Mouse (Mus musculus) cerebellum, postnatal 36 days (tissue): ENCODE measurements around the gene Pitpnm1.

Experiments used
- DNase-seq, 2 experiments: peaks; one replicate each; pipeline ENCODE4 v3.0.0; 2021 to 2022; ENCODE audit warnings: mixed read lengths in 2 of 2

Gene Pitpnm1

GRCm38 (mm10) chr19:4156073-4156579, 56.3 kb downstream of the Pitpnm1 start:
- DNase-seq, result no peak

- DNase-seq, result no peak
Measured at GRCm38 (mm10) chr19:4156771-4157170, 57.0 kb downstream of the Pitpnm1 start.

- no peak for DNase-seq
Measured at GRCm38 (mm10) chr19:4159049-4159448, 59.3 kb downstream of the Pitpnm1 start.

- peak; percentile 97 to 98 for DNase-seq
Measured at GRCm38 (mm10) chr19:4162646-4163542, 63.1 kb downstream of the Pitpnm1 start, which contains the start of gene Rps6kb2. Gene Rps6kb2, minus strand, starts transcription at chr19:4163354.

GRCm38 (mm10) chr19:4163543-4163887, 63.7 kb downstream of the Pitpnm1 start:
- no peak for DNase-seq
